ENCODE assay signal across 17 mouse cellular contexts in genomic region chr6:33004607-33005006, GRCm38 (mm10). TPM values are rescaled to one million over a fixed set of nuclear protein-coding genes. Genes with fewer than 3 reads are reported as not detected.
A peak's percentile ranks its signal among the peaks of the same experiment; 100 is the strongest.
DNase-seq lines count a peak whose midpoint lies in the region; ATAC-seq and TF ChIP-seq lines count a peak whose summit lies in the region.
"Had no signal": no experiment of that assay in that cellular context is flagged by ENCODE, and none has a peak within 500 bp of the region (broad histone marks: within the 10 kb centered on the region; RNA-seq: fewer than 3 reads in every experiment).

No protein-coding gene starts in this region.

- no peak overlapping the region for H3K4me3 ChIP-seq in forebrain, embryonic 14.5 days (ENCODE audit: low read depth, low read length)
- no peak overlapping the region for H3K4me3 ChIP-seq in forebrain, embryonic 10.5 days
- no peak overlapping the region for H3K4me3 ChIP-seq in cerebellum, adult 2 months (replicated peaks; ENCODE audit: insufficient read depth, low read depth, low read length)
- H3K4me3 ChIP-seq in forebrain, postnatal 0 days (ENCODE audit: low read depth, low read length), result no peak overlapping the region
- no peak overlapping the region for H3K4me3 ChIP-seq in stomach, postnatal 0 days (ENCODE audit: low read depth, low read length)
- H3K4me3 ChIP-seq: intestine, embryonic 15.5 days; limb, embryonic 13.5 days; neural tube, embryonic 12.5 days had no signal

- H3K9ac ChIP-seq in forebrain, embryonic 14.5 days (ENCODE audit: low read length), result no peak overlapping the region
- H3K9ac ChIP-seq in forebrain, postnatal 0 days, result no peak overlapping the region
- no peak overlapping the region for H3K9ac ChIP-seq in stomach, postnatal 0 days (ENCODE audit: low read length)
- H3K9ac ChIP-seq: intestine, embryonic 15.5 days; limb, embryonic 13.5 days; neural tube, embryonic 12.5 days had no signal

- H3K27me3 ChIP-seq in forebrain, embryonic 14.5 days (replicated peaks; ENCODE audit: control insufficient read depth, insufficient read depth, low read length), result no peaks in the 10 kb centered on the region
- H3K27me3 ChIP-seq in forebrain, embryonic 10.5 days (ENCODE audit: poor library complexity, severe bottlenecking), result no peaks in the 10 kb centered on the region
- H3K27me3 ChIP-seq in cerebellum, adult 2 months (ENCODE audit: control insufficient read depth, insufficient read depth, low read length), result no peaks in the 10 kb centered on the region
- no peaks in the 10 kb centered on the region for H3K27me3 ChIP-seq in forebrain, postnatal 0 days (ENCODE audit: insufficient read depth, low read length)
- H3K27me3 ChIP-seq in stomach, postnatal 0 days (ENCODE audit: control insufficient read depth, insufficient read depth, low read length), result no peaks in the 10 kb centered on the region
- H3K27me3 ChIP-seq: intestine, embryonic 15.5 days; limb, embryonic 13.5 days; neural tube, embryonic 12.5 days had no signal

- no peak for TF ChIP-seq CTCF in cerebellum, adult 2 months (IDR thresholded peaks at IDR 0.05; ENCODE audit: borderline replicate concordance, insufficient read depth, low read depth, low read length)
- TF ChIP-seq CTCF in forebrain, postnatal 0 days (IDR thresholded peaks at IDR 0.05; ENCODE audit: low read depth), result no peak
- TF ChIP-seq CTCF in stomach, postnatal 0 days (IDR thresholded peaks at IDR 0.05; ENCODE audit: low read depth), result no peak

- no peak for TF ChIP-seq EP300 in stomach, postnatal 0 days (optimal IDR thresholded peaks at IDR 0.05)

- DNase-seq in forebrain, embryonic 14.5 days (ENCODE audit: low spot score), result peak; percentile 64
- DNase-seq in forebrain, embryonic 10.5 days (ENCODE audit: extremely low spot score, low spot score), result no peak
- peak; percentile 41 for DNase-seq in layer of hippocampus, adult 11-12 months (ENCODE audit: low spot score)
- no peak for DNase-seq in layer of hippocampus, postnatal 25 days (ENCODE audit: extremely low spot score in 1 of 2, low spot score in 1 of 2)
- DNase-seq in cerebellum, adult 2 months, result peak; percentile 54 to 72
- peak; percentile 65 for DNase-seq in forebrain, postnatal 0 days
- DNase-seq in stomach, postnatal 0 days (ENCODE audit: low spot score), result no peak
- DNase-seq: adrenal gland, postnatal 10 days; heart, postnatal 14 days; kidney, postnatal 10 days; lung, postnatal 4 days; thymus, postnatal 4 days had no signal

- 0 out of 2 replicates have a peak overlapping the region, but pooled peaks have one; percentile 41 for H3K27ac ChIP-seq in forebrain, embryonic 14.5 days (ENCODE audit: low read depth, low read length)
- no peak overlapping the region for H3K27ac ChIP-seq in forebrain, embryonic 10.5 days
- H3K27ac ChIP-seq in cerebellum, adult 2 months (ENCODE audit: insufficient read depth, low read length), result no peak overlapping the region; the same call in 1 of the 2 replicates
- H3K27ac ChIP-seq in forebrain, postnatal 0 days (ENCODE audit: low read depth, low read length), result no peak overlapping the region
- H3K27ac ChIP-seq in stomach, postnatal 0 days (replicated peaks), result no peak overlapping the region
- H3K27ac ChIP-seq: intestine, embryonic 15.5 days; limb, embryonic 13.5 days; neural tube, embryonic 12.5 days had no signal

- TF ChIP-seq POLR2A in cerebellum, adult 2 months (IDR thresholded peaks at IDR 0.05; ENCODE audit: borderline replicate concordance, insufficient read depth, low read length), result no peak

- peak; percentile 50; the same call in 1 of the 2 replicates for ATAC-seq in forebrain, embryonic 14.5 days
- ATAC-seq in forebrain, postnatal 0 days, result peak; percentile 93
- ATAC-seq in stomach, postnatal 0 days (ENCODE audit: low FRiP score, low TSS enrichment), result no peak
- ATAC-seq in monocyte, adult 5-6 weeks (replicated peaks; ENCODE audit: insufficient number of reproducible peaks, low FRiP score, low TSS enrichment, poor library complexity, severe bottlenecking), result no peak
- ATAC-seq: intestine, embryonic 15.5 days; midbrain, embryonic 16.5 days had no signal

- no peaks in the 10 kb centered on the region for H3K4me1 ChIP-seq in forebrain, embryonic 14.5 days (ENCODE audit: control insufficient read depth, insufficient read depth, low read length)
- no peaks in the 10 kb centered on the region for H3K4me1 ChIP-seq in forebrain, embryonic 10.5 days
- peaks cover 13% of the 10 kb centered on the region for H3K4me1 ChIP-seq in cerebellum, adult 2 months (ENCODE audit: control insufficient read depth, insufficient read depth, low read length)
- H3K4me1 ChIP-seq in forebrain, postnatal 0 days (ENCODE audit: insufficient read depth), result no peaks in the 10 kb centered on the region
- H3K4me1 ChIP-seq in stomach, postnatal 0 days (replicated peaks; ENCODE audit: control insufficient read depth, insufficient read depth), result no peaks in the 10 kb centered on the region
- H3K4me1 ChIP-seq: intestine, embryonic 15.5 days; neural tube, embryonic 12.5 days had no signal

- WGBS in forebrain, embryonic 14.5 days, result 70% methylated on average over 3 of the region's 3 CpGs
- WGBS in forebrain, embryonic 10.5 days, result 85% methylated on average over 3 of the region's 3 CpGs
- 17% methylated on average over 3 of the region's 3 CpGs for WGBS in cerebellum, adult 2 months
- WGBS in forebrain, postnatal 0 days, result 48% methylated on average over 3 of the region's 3 CpGs
- 71% methylated on average over 3 of the region's 3 CpGs for WGBS in stomach, postnatal 0 days

- H3K4me2 ChIP-seq in forebrain, embryonic 14.5 days (ENCODE audit: low read length), result no peak overlapping the region
- no peak overlapping the region for H3K4me2 ChIP-seq in forebrain, postnatal 0 days (ENCODE audit: low read depth)
- H3K4me2 ChIP-seq in stomach, postnatal 0 days (replicated peaks; ENCODE audit: low read depth), result no peak overlapping the region
- H3K4me2 ChIP-seq: intestine, embryonic 15.5 days; limb, embryonic 13.5 days; neural tube, embryonic 12.5 days had no signal

- H3K9me3 ChIP-seq in forebrain, embryonic 14.5 days (replicated peaks; ENCODE audit: control insufficient read depth, low read length), result no peaks in the 10 kb centered on the region
- H3K9me3 ChIP-seq in forebrain, embryonic 10.5 days, result no peaks in the 10 kb centered on the region
- H3K9me3 ChIP-seq in forebrain, postnatal 0 days (ENCODE audit: low read length), result no peaks in the 10 kb centered on the region
- no peaks in the 10 kb centered on the region for H3K9me3 ChIP-seq in stomach, postnatal 0 days (ENCODE audit: control insufficient read depth, low read length)
- H3K9me3 ChIP-seq: intestine, embryonic 15.5 days; limb, embryonic 13.5 days; neural tube, embryonic 12.5 days had no signal

- 0 out of 2 replicates have a peak, but pooled peaks cover 6% of the 10 kb centered on the region for H3K36me3 ChIP-seq in forebrain, embryonic 14.5 days (ENCODE audit: control insufficient read depth, insufficient read depth, low read length)
- peaks cover 13% of the 10 kb centered on the region; the same call in 1 of the 2 replicates for H3K36me3 ChIP-seq in forebrain, embryonic 10.5 days (replicated peaks)
- no peaks in the 10 kb centered on the region; the same call in 1 of the 2 replicates for H3K36me3 ChIP-seq in forebrain, postnatal 0 days (ENCODE audit: insufficient read depth)
- H3K36me3 ChIP-seq in stomach, postnatal 0 days (ENCODE audit: control insufficient read depth, insufficient read depth, low read length), result no peaks in the 10 kb centered on the region
- H3K36me3 ChIP-seq: intestine, embryonic 15.5 days; neural tube, embryonic 12.5 days had no signal

RNA-seq across cellular contexts. Expression of gene Chchd3, which starts 55.5 kb away (rescaled TPM):
- polyA plus RNA-seq in forebrain, embryonic 14.5 days (2014; fragmentation: Nextera tagmentation; extraction: Ambion mirVana), result 150 and 154 TPM in 2 replicates
- polyA plus RNA-seq in forebrain, embryonic 10.5 days (2016; fragmentation: Nextera tagmentation; extraction: Ambion mirVana), result 124 and 131 TPM in 2 replicates
- 100 to 1,000 TPM in 1 of 2 experiments, 10 to 100 TPM in 1; 94.9 to 103 TPM for total RNA-seq in layer of hippocampus, postnatal 25 days (2021)
- 154 and 157 TPM in 2 replicates for polyA plus RNA-seq in cerebellum, adult 2 months (2012; rRNA removed)
- total RNA-seq in forebrain, postnatal 0 days (2014; rRNA removed), result 131 and 161 TPM in 2 replicates
- 117 TPM in 2 replicates for polyA plus RNA-seq in forebrain, postnatal 0 days (2015; fragmentation: Nextera tagmentation; extraction: Ambion mirVana)
- polyA plus RNA-seq in stomach, postnatal 0 days (2015; fragmentation: Nextera tagmentation; extraction: Ambion mirVana), result 91.0 and 92.4 TPM in 2 replicates
- total RNA-seq in monocyte, adult 5-6 weeks (2017), result 112 to 116 TPM (median 114 TPM) in 3 replicates

Comparison
In these comparisons a context has a peak if more than half of its experiments do, and no peak if none do; other contexts are left out.
1. DNase-seq: peak in forebrain, embryonic 14.5 days (single experiment), layer of hippocampus, adult 11-12 months (single experiment), cerebellum, adult 2 months (2 of 2) and forebrain, postnatal 0 days (single experiment); none in forebrain, embryonic 10.5 days (single experiment), layer of hippocampus, postnatal 25 days (0 of 2) and stomach, postnatal 0 days (single experiment).
2. ATAC-seq: peak in forebrain, embryonic 14.5 days (single experiment) and forebrain, postnatal 0 days (single experiment); none in stomach, postnatal 0 days (single experiment) and monocyte, adult 5-6 weeks (single experiment).